Mouse (Mus musculus) MEL (cell line): ENCODE results near the gene Iqcd. TPM values are rescaled to one million over a fixed set of nuclear protein-coding genes. Genes with fewer than 3 reads are reported as not detected.

Experiments used
- DNase-seq: peaks from one replicate; pipeline ENCODE4 v3.0.0; 2011; ENCODE audit warnings: low read depth, low spot score
- H3K27ac ChIP-seq: 2 replicates; pipeline ENCODE4 v1.5.1; 2012; ENCODE audit warnings: low read depth, mild to moderate bottlenecking, control low read depth, low read length, moderate library complexity; ENCODE audit not compliant: control insufficient read depth
- H3K27me3 ChIP-seq, 2 experiments: fragments of 150-350 bp in 1 of 2; sonication (generic) in 1 of 2; 2 replicates each; pipeline ENCODE4 v1.6.1; 2012; ENCODE audit warnings: low read length in 2 of 2, mild to moderate bottlenecking in 2 of 2, improper control_type of control experiment in 1 of 2, moderate library complexity in 1 of 2; ENCODE audit not compliant: insufficient read depth in 2 of 2, control insufficient read depth in 1 of 2
- H3K36me3 ChIP-seq, 2 experiments: 2 replicates each; pipeline ENCODE4 v1.6.1; 2012 to 2014; ENCODE audit warnings: low read length in 2 of 2, improper control_type of control experiment in 1 of 2, inconsistent platforms in 1 of 2, mild to moderate bottlenecking in 1 of 2; ENCODE audit not compliant: insufficient read depth in 2 of 2, control insufficient read depth in 1 of 2
- H3K4me1 ChIP-seq, 2 experiments: fragments of 150-350 bp in 1 of 2; sonication (generic) in 1 of 2; 2 replicates each; pipeline ENCODE4 v1.6.1; 2012; ENCODE audit warnings: low read length in 2 of 2, improper control_type of control experiment in 1 of 2, mild to moderate bottlenecking in 1 of 2; ENCODE audit not compliant: insufficient read depth in 2 of 2, control insufficient read depth in 1 of 2
- H3K4me3 ChIP-seq, 2 experiments: fragments of 150-350 bp in 1 of 2; sonication (generic) in 1 of 2; 2 replicates each; pipeline ENCODE4 v1.5.1; 2012; ENCODE audit warnings: low read depth in 2 of 2, low read length in 2 of 2, mild to moderate bottlenecking in 2 of 2, moderate library complexity in 2 of 2, control low read depth in 1 of 2, improper control_type of control experiment in 1 of 2; ENCODE audit not compliant: control insufficient read depth in 1 of 2, insufficient read depth in 1 of 2
- H3K79me2 ChIP-seq: 2 replicates; pipeline ENCODE4 v1.6.1; 2012; ENCODE audit warnings: mild to moderate bottlenecking, low read length, moderate library complexity; ENCODE audit not compliant: control insufficient read depth, poor library complexity, insufficient read depth
- H3K9ac ChIP-seq: 2 replicates; pipeline ENCODE4 v1.6.1; 2012; ENCODE audit warnings: low read depth, mild to moderate bottlenecking, control low read depth, low read length, moderate library complexity; ENCODE audit not compliant: control insufficient read depth, poor library complexity, severe bottlenecking
- H3K9me3 ChIP-seq: fragments of 150-350 bp; sonication (generic); replicated peaks from 2 replicates; pipeline ENCODE4 v1.6.1; 2012; ENCODE audit warnings: mild to moderate bottlenecking, low read length, improper control_type of control experiment, moderate library complexity; ENCODE audit not compliant: insufficient read depth
- BHLHE40 ChIP-seq: IDR thresholded peaks from 2 replicates; pipeline ENCODE4 v1.6.1; 2012; ENCODE audit warnings: low read depth, mild to moderate bottlenecking, inconsistent platforms, low read length, improper control_type of control experiment, borderline replicate concordance
- EP300 ChIP-seq, 2 experiments: IDR thresholded peaks; 2 replicates each; pipeline ENCODE4 v1.6.1; 2011; ENCODE audit warnings: improper control_type of control experiment in 2 of 2, low read length in 2 of 2, low read depth in 1 of 2, mild to moderate bottlenecking in 1 of 2
- GABPA ChIP-seq: IDR thresholded peaks from 2 replicates; pipeline ENCODE4 v1.6.1; 2012; ENCODE audit warnings: low read depth, mild to moderate bottlenecking, inconsistent platforms, low read length, improper control_type of control experiment, moderate library complexity
- GATA1 ChIP-seq: IDR thresholded peaks from 2 replicates; pipeline ENCODE4 v1.6.1; 2011; ENCODE audit warnings: low read depth, low read length, improper control_type of control experiment
- KAT2A ChIP-seq: conservative IDR thresholded peaks from 2 replicates; pipeline ENCODE4 v1.6.1; 2012; ENCODE audit warnings: low read depth, low read length, improper control_type of control experiment, inconsistent platforms
- MAX ChIP-seq: IDR thresholded peaks from 2 replicates; pipeline ENCODE4 v1.6.1; 2011; ENCODE audit warnings: low read length, improper control_type of control experiment
- MAZ ChIP-seq: IDR thresholded peaks from 2 replicates; pipeline ENCODE4 v1.6.1; 2012; ENCODE audit warnings: low read depth, mild to moderate bottlenecking, inconsistent platforms, low read length, improper control_type of control experiment
- MXI1 ChIP-seq: IDR thresholded peaks from 2 replicates; pipeline ENCODE4 v1.6.1; 2011; ENCODE audit warnings: mild to moderate bottlenecking, low read depth, low read length, improper control_type of control experiment
- NELFE ChIP-seq: IDR thresholded peaks from 2 replicates; pipeline ENCODE4 v1.6.1; 2011; ENCODE audit warnings: low read depth, low read length, improper control_type of control experiment
- NRF1 ChIP-seq: IDR thresholded peaks from 2 replicates; pipeline ENCODE4 v1.6.1; 2014; ENCODE audit warnings: low read depth, mild to moderate bottlenecking, inconsistent platforms, low read length, improper control_type of control experiment, moderate library complexity; ENCODE audit not compliant: poor library complexity, insufficient read depth, severe bottlenecking
- POLR2AphosphoS2 ChIP-seq: IDR thresholded peaks from 2 replicates; pipeline ENCODE4 v1.6.1; 2011; ENCODE audit warnings: low read length, improper control_type of control experiment
- POLR2AphosphoS5 ChIP-seq: IDR thresholded peaks from 2 replicates; pipeline ENCODE4 v1.6.1; 2012; ENCODE audit warnings: low read depth, borderline replicate concordance, mild to moderate bottlenecking, inconsistent platforms, low read length, moderate library complexity, mixed read lengths
- RAD21 ChIP-seq: IDR thresholded peaks from 2 replicates; pipeline ENCODE4 v1.6.1; 2011; ENCODE audit warnings: mild to moderate bottlenecking, low read depth, low read length, improper control_type of control experiment
- RCOR1 ChIP-seq: IDR thresholded peaks from 2 replicates; pipeline ENCODE4 v1.6.1; 2012; ENCODE audit warnings: low read depth, mild to moderate bottlenecking, inconsistent platforms, low read length, improper control_type of control experiment
- TAL1 ChIP-seq: IDR thresholded peaks from 2 replicates; pipeline ENCODE4 v1.6.1; 2012; ENCODE audit warnings: mild to moderate bottlenecking, inconsistent platforms, low read length, moderate library complexity, mixed read lengths
- USF1 ChIP-seq: IDR thresholded peaks from 2 replicates; pipeline ENCODE4 v1.6.1; 2014; ENCODE audit warnings: low read depth, mild to moderate bottlenecking, inconsistent platforms, low read length, improper control_type of control experiment, moderate library complexity
- USF2 ChIP-seq, 2 experiments: IDR thresholded peaks; 2 replicates each; pipeline ENCODE4 v1.6.1; 2011 to 2012; ENCODE audit warnings: improper control_type of control experiment in 2 of 2, low read length in 2 of 2, borderline replicate concordance in 1 of 2, inconsistent platforms in 1 of 2, low read depth in 1 of 2, mild to moderate bottlenecking in 1 of 2; ENCODE audit not compliant: insufficient read depth in 1 of 2
- ZC3H11A ChIP-seq: IDR thresholded peaks from 2 replicates; pipeline ENCODE4 v1.6.1; 2012; ENCODE audit warnings: low read depth, mild to moderate bottlenecking, inconsistent platforms, low read length, improper control_type of control experiment
- polyA plus RNA-seq, 2 experiments: library from polyadenylated mRNA; stranded (reverse) in 1 of 2; unstranded in 1 of 2; fragments of >175 nt in 1 of 2; fragments of >200 nt in 1 of 2; gene quantifications; 2 replicates each; pipeline versions ENCODE4 v1.2.1 to v1.2.4; 2012; ENCODE audit warnings: low replicate concordance in 2 of 2, low read depth in 1 of 2; ENCODE audit not compliant: insufficient read length in 2 of 2, insufficient read depth in 1 of 2, missing spikeins in 1 of 2
- total RNA-seq: library from RNA; depleted of rRNA; stranded (reverse); fragments of 300-350 nt; gene quantifications from 2 replicates; pipeline ENCODE4 v1.2.3, GENCODE M21; 2012

The Iqcd gene
- total and polyA plus RNA-seq, 3 experiments = 1.1 to 2.2 TPM; not detected in 1

GRCm38 (mm10) chr5:120579211-120579897 lies 9.5 kb upstream of the Iqcd start:
- no peak for DNase-seq
- H3K9ac ChIP-seq = no peak overlapping the region
- no peak overlapping the region for H3K4me3 ChIP-seq
- peaks cover 3% of the 10 kb centered on the region for H3K79me2 ChIP-seq
- H3K9me3 ChIP-seq = no peaks in the 10 kb centered on the region
- H3K4me1 ChIP-seq = peaks cover 13 to 24% of the 10 kb centered on the region in 2 experiments
- H3K36me3 ChIP-seq = peaks cover 0 to 28% of the 10 kb centered on the region in 2 experiments; a peak in 2 of 4 replicates
- no peak overlapping the region for H3K27ac ChIP-seq
- TF ChIP-seq TAL1 (no peak), GABPA (no peak), POLR2AphosphoS5 (no peak), MAZ (no peak), POLR2AphosphoS2 (no peak), ZC3H11A (no peak), RAD21 (no peak), MXI1 (no peak), KAT2A (no peak), USF1 (no peak), MAX (no peak)
- TF ChIP-seq, all 39 proteins: peak for 0
- H3K27me3 ChIP-seq = no peaks in the 10 kb centered on the region

DNA sequence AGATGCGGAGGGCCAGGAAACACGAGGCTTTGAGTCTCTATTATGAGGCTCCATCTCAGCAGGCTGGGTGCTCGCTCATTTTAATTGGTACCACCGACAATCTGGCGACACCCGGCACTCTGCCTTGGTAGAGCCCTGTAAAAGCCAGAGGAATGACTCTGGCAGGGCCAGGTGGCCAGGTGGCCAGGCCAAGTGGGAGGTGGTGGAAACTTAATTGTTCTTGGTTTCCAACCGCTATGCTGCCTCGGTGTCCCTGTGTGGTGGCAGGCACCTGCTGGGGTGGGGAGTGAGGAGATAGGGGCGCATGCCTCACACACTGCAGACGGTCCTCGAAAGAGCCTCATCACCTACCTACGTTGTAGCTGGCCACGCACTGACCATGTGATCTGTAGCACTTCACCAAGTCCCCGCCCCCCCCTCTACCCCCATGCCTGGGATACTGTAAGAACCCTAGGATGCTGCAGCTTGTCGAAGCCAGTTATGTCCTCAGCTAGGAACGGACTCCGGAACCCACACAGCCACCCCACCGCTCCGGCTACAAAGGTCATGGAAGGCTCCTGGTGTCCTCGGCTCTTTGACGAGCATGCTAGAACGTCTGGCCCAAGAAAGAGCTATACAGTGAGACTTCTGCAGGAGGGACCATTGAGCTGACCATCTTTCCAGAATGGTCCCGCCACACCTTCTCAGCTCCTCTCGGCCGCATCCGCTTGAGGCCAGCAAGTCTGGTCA lies 8.8 kb upstream of the Iqcd start:
- no peak for DNase-seq
- no peak overlapping the region for H3K4me3 ChIP-seq
- no peak overlapping the region for H3K27ac ChIP-seq

More for the DNA sequence above, 8.8 kb upstream of the Iqcd start:
- peaks cover 0 to 28% of the 10 kb centered on the region in 2 experiments; a peak in 2 of 4 replicates for H3K36me3 ChIP-seq
- no peak overlapping the region for H3K9ac ChIP-seq
- peaks cover 13 to 24% of the 10 kb centered on the region in 2 experiments for H3K4me1 ChIP-seq
- H3K9me3 ChIP-seq = no peaks in the 10 kb centered on the region
- H3K79me2 ChIP-seq = peaks cover 3% of the 10 kb centered on the region
- TF ChIP-seq USF1 = no peak
- no peak for TF ChIP-seq ZC3H11A
- no peak for TF ChIP-seq NRF1
- no peak for TF ChIP-seq USF2 (IDR thresholded peaks at IDR 0.05; ENCODE audit: borderline replicate concordance in 1 of 2, insufficient read depth in 1 of 2, low read depth in 1 of 2, low read length in 2 of 2)
- TF ChIP-seq EP300 (IDR thresholded peaks at IDR 0.05; ENCODE audit: low read depth in 1 of 2, low read length in 2 of 2) = no peak
- TF ChIP-seq MAX = no peak
- no peak for TF ChIP-seq MAZ
- no peak for TF ChIP-seq RCOR1
- no peak for TF ChIP-seq GATA1
- no peak for TF ChIP-seq BHLHE40
- TF ChIP-seq NELFE = no peak
- H3K27me3 ChIP-seq = no peaks in the 10 kb centered on the region
